Mouse (Mus musculus) right cerebral cortex, postnatal 4 days (tissue): ENCODE measurements around the gene Wfs1.

Experiments
- DNase-seq: peaks from one replicate; pipeline ENCODE4 v3.0.0-alpha.2; 2022

The Wfs1 gene

DNA sequence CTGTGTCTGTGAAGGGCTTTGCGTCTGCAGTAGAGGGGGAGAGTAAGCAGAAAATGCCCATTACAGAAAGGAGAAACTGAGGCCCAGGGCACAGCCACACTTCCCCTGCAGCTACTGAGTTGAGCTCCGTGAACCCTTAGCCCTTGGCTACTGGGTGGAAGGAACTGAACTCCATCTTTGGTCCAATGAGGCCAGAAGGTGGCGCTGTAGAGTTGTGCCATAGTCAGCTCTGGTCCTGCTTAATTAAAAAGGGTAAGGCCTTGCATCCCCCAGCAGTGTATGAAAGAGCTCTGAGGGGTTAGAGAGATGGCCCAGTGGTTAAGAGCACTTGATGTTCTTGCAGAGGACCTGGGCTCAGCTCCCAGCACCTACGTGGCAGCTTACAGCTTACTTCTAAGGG is 60.3 kb downstream of the Wfs1 start:
- peak; percentile 62 for DNase-seq

DNA sequence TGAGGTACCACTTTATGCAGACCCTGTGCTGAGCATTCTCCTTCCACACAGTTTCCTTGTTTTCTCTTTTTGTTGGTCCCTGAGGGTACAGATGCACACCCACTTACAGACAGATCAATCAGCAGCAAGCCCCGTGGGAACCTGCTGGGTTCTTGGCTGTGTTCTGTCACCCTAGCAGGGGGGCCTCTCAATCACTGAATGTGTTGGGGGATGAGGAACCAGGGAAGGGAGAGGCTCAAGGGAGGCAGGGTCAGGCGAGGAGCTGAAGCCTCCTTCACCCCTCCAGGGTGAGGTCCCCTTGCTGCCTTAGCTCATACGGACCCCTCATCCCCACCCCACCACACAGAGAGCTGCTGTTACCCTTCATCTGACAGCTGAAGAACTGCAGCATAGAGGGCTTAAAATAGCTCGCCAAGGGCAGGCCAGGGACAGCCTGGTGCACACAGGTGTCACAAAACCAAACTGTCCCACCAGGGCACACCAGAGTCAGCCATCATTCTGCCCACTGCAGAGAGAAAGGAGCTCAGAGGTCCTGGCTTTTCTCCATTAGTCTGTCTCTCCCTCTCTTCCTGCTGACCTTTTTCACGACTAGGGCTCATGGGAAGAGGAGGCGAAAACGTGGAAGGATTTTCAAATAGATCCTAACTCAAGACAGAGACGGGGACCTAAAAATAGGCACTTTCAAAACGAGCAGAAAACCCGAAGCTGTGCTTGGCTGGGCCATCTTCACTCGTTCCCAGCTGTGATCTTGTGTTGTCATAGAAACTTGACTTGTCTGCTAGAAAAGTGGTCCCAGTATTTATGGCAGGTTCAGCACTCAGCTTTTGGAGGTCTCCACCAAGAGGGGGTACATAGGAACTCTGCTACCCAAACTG is 64.9 kb downstream of the Wfs1 start:
- DNase-seq = no peak

DNA sequence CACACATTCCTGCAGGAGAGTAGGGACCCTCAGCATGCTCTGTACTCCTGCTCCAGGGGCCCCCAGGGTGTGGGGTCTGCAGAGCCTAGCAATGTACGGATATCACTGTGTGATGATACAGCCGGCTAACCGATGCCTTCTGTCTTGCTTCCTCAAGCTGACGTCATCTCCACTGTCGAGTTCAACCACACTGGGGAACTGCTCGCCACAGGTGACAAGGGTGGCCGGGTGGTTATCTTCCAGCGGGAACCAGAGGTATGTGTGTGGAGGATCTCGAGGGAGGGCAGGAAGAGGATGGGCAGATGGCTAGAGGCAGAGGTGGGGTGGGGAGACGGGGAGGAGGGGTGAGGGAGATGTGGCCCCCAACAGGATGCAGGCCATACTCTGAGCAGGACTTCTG is 66.2 kb downstream of the Wfs1 start:
- DNase-seq = no peak

DNA sequence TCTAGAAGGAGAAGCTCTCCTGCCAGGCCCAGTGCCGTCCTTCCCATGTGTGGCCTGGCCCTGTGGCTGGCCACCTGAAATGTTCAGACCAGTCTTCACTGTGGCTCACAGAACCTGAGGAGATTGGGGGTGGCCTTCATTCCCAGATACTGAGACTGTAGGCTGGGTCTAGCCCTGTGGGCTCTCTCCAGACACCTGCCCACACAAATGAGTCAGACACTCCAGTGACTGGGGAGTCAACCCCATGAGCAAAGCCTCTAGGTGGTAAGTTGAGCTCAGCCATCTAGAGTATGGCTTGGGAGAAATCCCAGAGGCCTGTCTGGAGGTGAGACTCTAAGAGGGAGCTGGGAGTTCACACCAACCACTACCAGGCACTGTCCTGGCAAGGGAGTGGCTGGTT is 67.1 kb downstream of the Wfs1 start:
- no peak for DNase-seq

DNA sequence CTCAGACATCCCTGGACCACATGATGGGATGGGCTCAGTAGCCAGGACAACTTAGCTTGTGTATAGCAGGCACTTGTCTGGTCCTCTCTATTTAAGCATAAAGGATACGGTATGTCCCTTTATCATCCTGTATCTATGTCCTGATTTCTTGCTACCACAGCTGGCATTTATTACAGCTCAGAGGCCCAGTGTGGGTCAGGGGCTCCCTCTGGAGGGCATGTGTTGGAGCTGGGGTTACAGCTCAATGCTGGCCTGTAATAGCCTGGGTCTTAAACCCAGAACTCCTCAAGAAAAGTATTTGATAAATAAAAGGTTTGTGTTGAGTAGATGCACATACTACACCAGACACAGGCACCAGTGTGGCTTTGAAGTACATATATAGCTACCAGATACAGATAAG is 68.9 kb downstream of the Wfs1 start:
- peak; percentile 39 for DNase-seq

DNA sequence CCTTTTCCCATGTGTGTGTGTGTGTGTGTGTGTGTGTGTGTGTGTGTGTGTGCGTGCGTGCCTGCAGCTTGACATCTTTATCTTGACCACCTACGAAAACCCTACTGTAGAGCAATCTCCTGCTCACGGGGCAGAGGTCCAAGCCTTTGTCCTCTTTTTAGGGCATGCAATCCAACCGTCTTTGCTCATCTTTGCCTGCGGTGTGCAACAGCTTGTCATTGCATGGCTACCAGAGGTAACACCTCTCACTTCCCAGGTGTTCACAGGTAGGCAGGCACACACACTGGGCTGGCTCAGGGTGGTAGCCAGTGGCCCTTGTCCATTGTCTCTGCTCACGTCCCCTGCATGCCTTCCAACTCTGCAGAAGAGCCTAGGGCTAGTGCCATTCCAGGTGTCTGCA is 71.0 kb downstream of the Wfs1 start:
- no peak for DNase-seq

DNA sequence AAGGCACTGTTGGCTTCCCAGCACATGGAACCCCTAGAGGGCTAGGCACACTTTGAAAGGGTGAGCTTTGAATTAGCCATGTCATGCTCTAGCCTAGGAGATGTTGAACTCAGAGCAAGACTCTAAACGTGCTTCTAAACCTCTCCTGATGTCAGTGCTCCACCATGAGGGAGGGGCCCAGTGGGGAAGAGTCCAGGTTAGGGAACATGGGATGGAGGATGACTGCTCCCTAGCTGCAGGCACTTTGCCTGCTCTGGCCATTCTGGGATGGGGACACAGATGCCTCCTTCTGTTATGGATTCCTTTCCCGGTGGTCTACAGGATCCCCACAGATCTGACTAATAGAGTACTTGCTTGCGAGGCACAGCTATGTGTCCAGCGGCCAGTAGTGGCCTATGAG is 71.8 kb downstream of the Wfs1 start:
- no peak for DNase-seq

DNA sequence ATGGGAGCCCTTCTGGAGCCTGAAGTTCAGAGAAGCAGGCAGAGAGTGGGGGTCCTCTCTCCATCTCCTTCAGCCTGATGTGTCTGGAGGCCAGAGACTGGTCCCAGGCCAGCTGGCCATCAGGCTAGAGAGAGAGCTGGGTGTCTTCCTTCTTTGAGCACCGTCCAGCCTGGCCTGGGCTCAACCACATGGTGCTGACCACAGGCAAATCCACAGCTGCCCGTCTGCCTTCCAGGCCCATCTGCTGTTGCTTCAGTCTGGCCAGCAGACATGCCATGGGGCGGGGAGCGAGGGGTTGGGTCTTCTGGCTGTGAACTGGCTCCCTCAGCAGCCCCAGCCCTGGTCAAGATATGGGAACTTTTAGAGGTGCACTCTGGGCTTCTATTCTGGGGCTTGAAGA is 72.4 kb downstream of the Wfs1 start:
- no peak for DNase-seq
